Mouse (Mus musculus) liver, adult 2 months (tissue): ENCODE measurements around the gene Col1a1. TPM values are rescaled to one million over a fixed set of nuclear protein-coding genes. Genes with fewer than 3 reads are reported as not detected.

ENCODE experiments used
- DNase-seq: peaks from one replicate; pipeline ENCODE4 v3.0.0-alpha.2; 2011; ENCODE audit warnings: low read depth, low spot score; ENCODE audit errors: extremely low read depth
- H3K27ac ChIP-seq: fragments of 200-500 bp; replicated peaks from 2 replicates; pipeline ENCODE4 v1.5.1; 2012; ENCODE audit warnings: low read depth, mild to moderate bottlenecking, control low read depth, inconsistent platforms, low read length; ENCODE audit not compliant: insufficient read depth
- H3K27me3 ChIP-seq: fragments of 200-500 bp; 2 replicates; pipeline ENCODE4 v1.6.1; 2012; ENCODE audit warnings: mild to moderate bottlenecking, moderate library complexity, low read length, inconsistent platforms; ENCODE audit not compliant: control insufficient read depth, insufficient read depth
- H3K36me3 ChIP-seq: fragments of 200-500 bp; 2 replicates; pipeline ENCODE4 v1.6.1; 2012; ENCODE audit warnings: low read length, inconsistent platforms; ENCODE audit not compliant: control insufficient read depth, insufficient read depth
- H3K4me1 ChIP-seq: fragments of 200-500 bp; 2 replicates; pipeline ENCODE4 v1.6.1; 2011; ENCODE audit warnings: low read length; ENCODE audit not compliant: control insufficient read depth, insufficient read depth
- H3K4me3 ChIP-seq: fragments of 200-500 bp; 2 replicates; pipeline ENCODE4 v1.5.1; 2011; ENCODE audit warnings: low read depth, mild to moderate bottlenecking, control low read depth, low read length, moderate library complexity; ENCODE audit not compliant: insufficient read depth
- H3K79me2 ChIP-seq: fragments of 200-500 bp; 2 replicates; pipeline ENCODE4 v1.6.1; 2012; ENCODE audit warnings: inconsistent platforms, mild to moderate bottlenecking, low read length, moderate library complexity; ENCODE audit not compliant: control insufficient read depth, insufficient read depth
- H3K9ac ChIP-seq: fragments of 200-500 bp; 2 replicates; pipeline ENCODE4 v1.6.1; 2012; ENCODE audit warnings: low read depth, mild to moderate bottlenecking, control low read depth, inconsistent platforms, low read length
- CTCF ChIP-seq: fragments of 200-500 bp; IDR thresholded peaks from 2 replicates; pipeline ENCODE4 v1.5.1; 2011; ENCODE audit warnings: low read depth, low read length, control low read depth
- POLR2A ChIP-seq: fragments of 200-500 bp; IDR thresholded peaks from 2 replicates; pipeline ENCODE4 v1.6.1; 2011; ENCODE audit warnings: low read length, control low read depth; ENCODE audit not compliant: insufficient read depth; ENCODE audit errors: extremely low read depth
- WGBS: fragments of 180-500 bp; shearing (Covaris S2); methylation state at CpG from one replicate; pipeline ENCODE4 v1.1.7; 2018; 5-methylcytosine and 5-hydroxymethylcytosine counted together
- polyA plus RNA-seq: library from polyadenylated mRNA; depleted of rRNA; stranded (reverse); fragments of >200 nt; gene quantifications from 2 replicates; pipeline ENCODE4 v1.2.3, GENCODE M21; 2012
- total RNA-seq: library from RNA; depleted of rRNA; stranded (reverse); fragments of >200 nt; gene quantifications from 2 replicates; pipeline ENCODE4 v1.2.3, GENCODE M21; 2014

Gene Col1a1
- total and polyA plus RNA-seq, 2 experiments: 1.6 to 2.3 TPM

DNA sequence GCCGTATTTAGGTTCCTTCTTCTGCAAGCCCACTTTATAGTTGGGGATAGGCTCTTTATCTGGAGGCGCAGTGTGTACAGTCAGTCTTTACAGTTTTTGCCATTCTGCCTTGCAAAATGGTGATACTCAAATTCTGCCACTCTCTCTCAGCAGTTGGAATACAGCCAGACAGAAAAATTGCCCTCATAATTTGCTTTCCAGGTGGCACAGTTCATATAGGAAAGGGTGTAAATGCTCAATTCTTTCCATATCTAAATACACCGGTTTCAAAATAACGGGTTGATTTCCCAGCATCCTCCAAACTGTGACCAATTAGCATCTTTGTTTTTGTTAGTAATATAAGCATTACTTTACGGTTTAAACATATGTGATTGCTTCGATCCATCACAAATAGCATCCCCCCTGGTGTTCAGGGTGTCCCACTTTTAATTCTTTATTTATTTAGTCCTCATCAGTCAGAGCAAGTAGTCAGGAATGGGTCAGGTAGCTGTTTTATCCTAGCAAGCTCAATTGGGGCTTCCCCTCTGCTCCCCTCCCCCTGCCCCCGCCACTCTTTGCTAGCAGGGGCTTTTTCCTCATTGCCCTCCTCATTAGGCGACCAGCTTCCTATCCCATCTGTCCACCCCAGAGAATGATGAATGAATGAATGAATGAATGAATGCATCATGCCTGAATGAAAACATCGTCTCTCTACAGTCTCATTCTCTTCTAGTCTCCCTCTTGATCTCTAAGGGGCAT lies 42.3 kb downstream of the Col1a1 start:
- Histone ChIP-seq H3K79me2 (no peaks in the 10 kb centered on the region), H3K9ac (no peak overlapping the region), H3K27me3 (no peaks in the 10 kb centered on the region), H3K4me3 (no peak overlapping the region), H3K27ac (no peak overlapping the region), H3K4me1 (no peaks in the 10 kb centered on the region; the same call in 1 of the 2 replicates), H3K36me3 (no peaks in the 10 kb centered on the region)
- no peak for DNase-seq
- 48% methylated on average over 9 of the region's 9 CpGs for WGBS
- TF ChIP-seq POLR2A (no peak), CTCF (no peak)

DNA sequence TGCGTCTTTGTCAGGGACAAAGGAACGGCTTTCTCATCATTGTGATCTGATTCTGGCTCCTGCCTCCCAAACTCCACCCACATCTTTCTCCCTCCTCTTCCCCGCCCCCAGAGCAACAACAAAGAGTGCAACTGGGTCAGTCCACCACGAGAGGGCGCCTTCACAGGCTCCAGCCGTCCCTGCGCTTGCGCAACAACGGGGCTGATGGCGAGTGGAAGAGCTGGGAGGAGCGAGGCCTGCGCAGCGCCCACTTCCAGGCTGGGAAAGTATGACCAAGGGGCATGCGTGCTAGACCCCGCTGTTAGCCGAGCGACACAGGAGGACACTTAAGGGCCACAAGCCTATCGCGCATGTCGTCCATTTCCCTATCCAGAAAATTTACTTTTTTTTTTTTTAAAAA lies 42.9 kb downstream of the Col1a1 start:
- no peaks in the 10 kb centered on the region for H3K36me3 ChIP-seq
- no peaks in the 10 kb centered on the region for H3K79me2 ChIP-seq
- H3K4me3 ChIP-seq: peak overlapping the region; percentile 2; the same call in 1 of the 2 replicates
- no peaks in the 10 kb centered on the region; the same call in 1 of the 2 replicates for H3K4me1 ChIP-seq
- TF ChIP-seq CTCF: peak; percentile 99
- no peak for TF ChIP-seq POLR2A
- H3K27ac ChIP-seq: no peak overlapping the region
- peak; percentile 75 for DNase-seq
- H3K27me3 ChIP-seq: no peaks in the 10 kb centered on the region
- H3K9ac ChIP-seq: no peak overlapping the region
- 1% methylated on average over 20 of the region's 20 CpGs for WGBS

DNA sequence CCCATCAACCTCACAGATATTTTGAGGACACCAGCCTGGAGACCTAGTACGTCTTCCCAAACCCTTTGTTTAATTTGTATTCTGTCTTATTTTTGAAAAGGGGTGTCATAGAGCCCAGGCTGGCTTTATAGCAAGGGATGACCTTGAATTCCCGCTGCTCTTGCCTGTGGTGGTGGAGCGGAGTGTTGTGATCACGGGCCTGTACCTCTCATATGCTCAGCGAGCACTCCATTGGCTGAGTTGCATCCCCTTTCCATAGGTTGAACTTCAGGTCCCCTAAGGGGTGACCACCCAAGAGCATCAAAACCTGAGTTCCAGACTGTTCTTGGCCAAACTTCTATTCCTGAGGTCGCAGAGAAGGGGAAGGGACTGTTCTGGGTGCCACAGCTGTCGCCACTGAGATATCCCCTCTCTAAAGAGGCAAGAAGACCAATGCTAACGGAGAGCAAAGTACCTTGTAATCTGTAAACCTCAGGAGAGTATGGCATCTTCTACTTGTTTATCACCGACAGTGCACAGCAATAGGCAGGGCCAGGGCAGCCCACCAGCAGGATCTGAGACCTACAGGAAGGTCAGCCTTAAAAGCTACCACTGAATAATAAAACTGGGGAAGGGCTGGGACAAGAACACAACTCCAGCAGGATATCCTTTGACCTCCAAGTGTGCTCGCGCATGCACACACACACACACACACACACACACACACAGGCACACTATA lies 43.6 kb downstream of the Col1a1 start:
- Histone ChIP-seq H3K79me2 (no peaks in the 10 kb centered on the region), H3K4me1 (no peaks in the 10 kb centered on the region; the same call in 1 of the 2 replicates), H3K4me3 (no peak overlapping the region), H3K27me3 (no peaks in the 10 kb centered on the region), H3K27ac (no peak overlapping the region), H3K36me3 (no peaks in the 10 kb centered on the region), H3K9ac (no peak overlapping the region)
- TF ChIP-seq POLR2A (no peak), CTCF (no peak)
- no peak for DNase-seq
- 79% methylated on average over 11 of the region's 11 CpGs for WGBS

DNA sequence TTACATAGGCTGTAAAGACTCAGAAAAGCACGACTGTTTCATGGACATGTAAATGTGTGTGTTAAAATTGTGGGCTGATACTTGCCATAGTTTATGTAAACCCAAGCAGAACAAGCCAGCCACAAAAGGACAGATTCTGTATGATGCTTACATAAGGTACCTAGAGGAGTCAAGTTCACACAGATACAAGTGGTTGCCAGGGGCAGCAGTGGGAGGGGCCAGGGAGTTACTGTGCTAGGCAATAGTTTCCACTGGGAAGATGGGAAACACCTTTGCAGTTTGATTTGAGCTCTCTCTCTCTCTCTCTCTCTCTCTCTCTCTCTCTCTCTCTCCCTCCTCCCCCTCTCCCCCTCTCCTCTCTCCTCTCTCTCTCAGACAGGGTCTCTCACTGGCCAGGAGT lies 49.1 kb downstream of the Col1a1 start:
- Histone ChIP-seq H3K9ac (no peak overlapping the region), H3K79me2 (no peaks in the 10 kb centered on the region), H3K27me3 (no peaks in the 10 kb centered on the region), H3K4me1 (peaks cover 4% of the 10 kb centered on the region; the same call in 1 of the 2 replicates), H3K27ac (no peak overlapping the region), H3K36me3 (no peaks in the 10 kb centered on the region), H3K4me3 (no peak overlapping the region)
- TF ChIP-seq CTCF (no peak), POLR2A (no peak)
- DNase-seq: no peak
- 58% methylated on average over 1 of the region's 1 CpGs for WGBS

DNA sequence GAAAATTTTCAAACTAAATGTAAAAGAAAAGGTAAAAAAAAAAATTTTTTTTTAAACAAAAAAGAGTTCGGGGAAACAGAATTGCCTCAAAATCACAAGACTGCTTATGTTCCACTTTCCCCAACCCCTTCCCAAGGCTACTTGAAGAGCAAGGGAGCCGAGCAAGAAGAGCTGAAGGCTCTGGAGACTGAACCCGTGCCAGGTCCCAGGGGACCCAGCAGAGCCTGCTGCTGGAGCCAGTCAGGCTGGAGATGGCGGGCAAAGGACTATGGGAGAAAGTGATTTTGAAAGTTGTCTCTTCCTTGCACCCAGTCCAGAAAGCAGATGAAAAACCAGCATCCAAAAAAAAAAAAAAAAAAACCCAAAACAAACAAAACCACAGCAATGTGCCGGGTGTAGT lies 49.8 kb downstream of the Col1a1 start:
- Histone ChIP-seq H3K36me3 (no peaks in the 10 kb centered on the region), H3K79me2 (no peaks in the 10 kb centered on the region), H3K4me1 (peaks cover 4% of the 10 kb centered on the region; the same call in 1 of the 2 replicates), H3K4me3 (no peak overlapping the region), H3K27me3 (no peaks in the 10 kb centered on the region), H3K9ac (no peak overlapping the region), H3K27ac (no peak overlapping the region)
- no peak for DNase-seq
- 73% methylated on average over 5 of the region's 5 CpGs for WGBS
- no peak for TF ChIP-seq POLR2A
- TF ChIP-seq CTCF: no peak
